Mouse (Mus musculus) embryonic facial prominence, embryonic 15.5 days (tissue): Measurements from ENCODE around the gene Oxa1l. TPM values are rescaled to one million over a fixed set of nuclear protein-coding genes. Genes with fewer than 3 reads are reported as not detected.

Experiments
- ATAC-seq: fragments of 200-750 bp; cut with Nextera tagmentation; 2 replicates; pipeline ENCODE4 v1.8.0; 2017; ENCODE audit warnings: low read depth, moderate TSS enrichment; ENCODE audit not compliant: insufficient number of reproducible peaks, low FRiP score, low TSS enrichment
- H3K27ac ChIP-seq: fragments of 300-500 bp; sonication (generic); replicated peaks from 2 replicates; pipeline ENCODE4 v1.5.1; 2015; ENCODE audit warnings: mild to moderate bottlenecking, inconsistent platforms
- H3K27me3 ChIP-seq: fragments of 300-500 bp; sonication (generic); 2 replicates; pipeline ENCODE4 v1.6.1; 2015; ENCODE audit warnings: inconsistent platforms
- H3K36me3 ChIP-seq: fragments of 300-500 bp; sonication (generic); 2 replicates; pipeline ENCODE4 v1.6.1; 2015; ENCODE audit warnings: mild to moderate bottlenecking, inconsistent platforms
- H3K4me1 ChIP-seq: fragments of 300-500 bp; sonication (generic); 2 replicates; pipeline ENCODE4 v1.6.1; 2015; ENCODE audit warnings: inconsistent platforms
- H3K4me2 ChIP-seq: fragments of 300-500 bp; sonication (generic); replicated peaks from 2 replicates; pipeline ENCODE4 v1.6.1; 2015; ENCODE audit warnings: mild to moderate bottlenecking, inconsistent platforms
- H3K4me3 ChIP-seq: fragments of 300-500 bp; sonication (generic); replicated peaks from 2 replicates; pipeline ENCODE4 v1.5.1; 2015; ENCODE audit warnings: mild to moderate bottlenecking, inconsistent platforms
- H3K9ac ChIP-seq: fragments of 300-500 bp; sonication (generic); 2 replicates; pipeline ENCODE4 v1.6.1; 2015; ENCODE audit warnings: inconsistent platforms
- H3K9me3 ChIP-seq: fragments of 300-500 bp; sonication (generic); replicated peaks from 2 replicates; pipeline ENCODE4 v1.6.1; 2016; ENCODE audit warnings: inconsistent platforms
- WGBS: fragments of 180-500 bp; shearing (Covaris S2); methylation state at CpG from one replicate; pipeline ENCODE4 v1.1.7; 2015; 5-methylcytosine and 5-hydroxymethylcytosine counted together
- polyA plus RNA-seq: library from polyadenylated mRNA; unstranded; fragments of >200 nt; fragmentation: Nextera tagmentation; extraction: Ambion mirVana; gene quantifications from 2 replicates; pipeline ENCODE4 v1.2.1, GENCODE M21; 2015

The Oxa1l gene
- polyA plus RNA-seq, 1 experiment from 2014 or later = 44.4 TPM

- Histone ChIP-seq H3K36me3 (peaks cover 37% of the 10 kb centered on the region), H3K4me3 (no peak overlapping the region), H3K9ac (no peak overlapping the region), H3K9me3 (no peaks in the 10 kb centered on the region), H3K27ac (no peak overlapping the region), H3K27me3 (no peaks in the 10 kb centered on the region), H3K4me2 (no peak overlapping the region), H3K4me1 (no peaks in the 10 kb centered on the region)
- ATAC-seq = no peak
- 88% methylated on average over 9 of the region's 9 CpGs for WGBS
Measured at GRCm38 (mm10) chr14:54372923-54373322, 12.3 kb downstream of the Oxa1l start.

GRCm38 (mm10) chr14:54375916-54376315 lies 15.3 kb downstream of the Oxa1l start:
- 66% methylated on average over 3 of the region's 3 CpGs for WGBS
- Histone ChIP-seq H3K9ac (no peak overlapping the region), H3K36me3 (peaks cover 8% of the 10 kb centered on the region), H3K9me3 (no peaks in the 10 kb centered on the region), H3K27ac (no peak overlapping the region), H3K27me3 (no peaks in the 10 kb centered on the region), H3K4me2 (no peak overlapping the region), H3K4me1 (no peaks in the 10 kb centered on the region), H3K4me3 (no peak overlapping the region)
- no peak for ATAC-seq

- Histone ChIP-seq H3K9ac (no peak overlapping the region), H3K27me3 (no peaks in the 10 kb centered on the region), H3K36me3 (no peaks in the 10 kb centered on the region; the same call in 1 of the 2 replicates), H3K27ac (no peak overlapping the region), H3K4me3 (no peak overlapping the region), H3K4me1 (no peaks in the 10 kb centered on the region), H3K4me2 (no peak overlapping the region), H3K9me3 (no peaks in the 10 kb centered on the region)
- 82% methylated on average over 6 of the region's 6 CpGs for WGBS
- no peak for ATAC-seq
Measured at GRCm38 (mm10) chr14:54377166-54377565, 16.5 kb downstream of the Oxa1l start.

GRCm38 (mm10) chr14:54379571-54379970 lies 18.9 kb downstream of the Oxa1l start:
- ATAC-seq = no peak
- no peaks in the 10 kb centered on the region for H3K4me1 ChIP-seq
- H3K27ac ChIP-seq = no peak overlapping the region
- H3K4me3 ChIP-seq = no peak overlapping the region
- 60% methylated on average over 13 of the region's 13 CpGs for WGBS
- no peaks in the 10 kb centered on the region for H3K27me3 ChIP-seq
- no peak overlapping the region for H3K4me2 ChIP-seq
- no peak overlapping the region for H3K9ac ChIP-seq
- H3K36me3 ChIP-seq = no peaks in the 10 kb centered on the region
- H3K9me3 ChIP-seq = no peaks in the 10 kb centered on the region

- Histone ChIP-seq H3K9ac (no peak overlapping the region), H3K4me2 (no peak overlapping the region), H3K27me3 (no peaks in the 10 kb centered on the region), H3K36me3 (no peaks in the 10 kb centered on the region), H3K9me3 (no peaks in the 10 kb centered on the region), H3K4me3 (no peak overlapping the region), H3K27ac (no peak overlapping the region), H3K4me1 (no peaks in the 10 kb centered on the region)
- no peak for ATAC-seq
- 66% methylated on average over 4 of the region's 4 CpGs for WGBS
Measured at GRCm38 (mm10) chr14:54380616-54381015, 20.0 kb downstream of the Oxa1l start.

- no peak overlapping the region for H3K9ac ChIP-seq
- no peak overlapping the region for H3K4me2 ChIP-seq
- no peaks in the 10 kb centered on the region for H3K27me3 ChIP-seq
- 65% methylated on average over 10 of the region's 10 CpGs for WGBS
- H3K4me1 ChIP-seq = no peaks in the 10 kb centered on the region
- no peak overlapping the region for H3K27ac ChIP-seq
- H3K9me3 ChIP-seq = no peaks in the 10 kb centered on the region
- ATAC-seq = no peak
- no peaks in the 10 kb centered on the region for H3K36me3 ChIP-seq
- no peak overlapping the region for H3K4me3 ChIP-seq
Measured at GRCm38 (mm10) chr14:54381816-54382215, 21.2 kb downstream of the Oxa1l start.

- no peaks in the 10 kb centered on the region for H3K36me3 ChIP-seq
- H3K27ac ChIP-seq = no peak overlapping the region
- no peak overlapping the region for H3K4me3 ChIP-seq
- no peak for ATAC-seq
- H3K9me3 ChIP-seq = no peaks in the 10 kb centered on the region
- no peaks in the 10 kb centered on the region for H3K27me3 ChIP-seq
- H3K9ac ChIP-seq = no peak overlapping the region
- WGBS = 77% methylated on average over 9 of the region's 9 CpGs
- no peaks in the 10 kb centered on the region for H3K4me1 ChIP-seq
- no peak overlapping the region for H3K4me2 ChIP-seq
Measured at GRCm38 (mm10) chr14:54382641-54383040, 22.0 kb downstream of the Oxa1l start.

- no peaks in the 10 kb centered on the region for H3K36me3 ChIP-seq
- no peak overlapping the region for H3K27ac ChIP-seq
- no peaks in the 10 kb centered on the region for H3K4me1 ChIP-seq
- H3K4me3 ChIP-seq = no peak overlapping the region
- H3K27me3 ChIP-seq = no peaks in the 10 kb centered on the region
- H3K9me3 ChIP-seq = no peaks in the 10 kb centered on the region
- ATAC-seq = no peak
- H3K4me2 ChIP-seq = no peak overlapping the region
- H3K9ac ChIP-seq = no peak overlapping the region
- WGBS = 49% methylated on average over 4 of the region's 4 CpGs
Measured at GRCm38 (mm10) chr14:54383355-54383771, 22.7 kb downstream of the Oxa1l start.

GRCm38 (mm10) chr14:54384396-54384795 lies 23.8 kb downstream of the Oxa1l start:
- Histone ChIP-seq H3K4me2 (no peak overlapping the region), H3K27me3 (no peaks in the 10 kb centered on the region), H3K36me3 (no peaks in the 10 kb centered on the region), H3K9me3 (no peaks in the 10 kb centered on the region), H3K9ac (no peak overlapping the region), H3K27ac (no peak overlapping the region), H3K4me3 (no peak overlapping the region), H3K4me1 (no peaks in the 10 kb centered on the region)
- WGBS = 85% methylated on average over 8 of the region's 8 CpGs
- ATAC-seq = no peak

- Histone ChIP-seq H3K9ac (no peak overlapping the region), H3K9me3 (no peaks in the 10 kb centered on the region), H3K27ac (no peak overlapping the region), H3K4me1 (no peaks in the 10 kb centered on the region), H3K27me3 (no peaks in the 10 kb centered on the region), H3K4me3 (no peak overlapping the region), H3K4me2 (no peak overlapping the region), H3K36me3 (no peaks in the 10 kb centered on the region)
- no peak for ATAC-seq
- WGBS = 60% methylated on average over 7 of the region's 7 CpGs
Measured at GRCm38 (mm10) chr14:54385968-54386618, 25.5 kb downstream of the Oxa1l start.

GRCm38 (mm10) chr14:54387546-54387945 lies 26.9 kb downstream of the Oxa1l start:
- ATAC-seq = no peak
- H3K9me3 ChIP-seq = no peaks in the 10 kb centered on the region
- no peaks in the 10 kb centered on the region for H3K4me1 ChIP-seq
- no peaks in the 10 kb centered on the region for H3K27me3 ChIP-seq
- no peaks in the 10 kb centered on the region for H3K36me3 ChIP-seq
- no peak overlapping the region for H3K9ac ChIP-seq
- H3K27ac ChIP-seq = no peak overlapping the region
- WGBS = 80% methylated on average over 6 of the region's 6 CpGs
- H3K4me2 ChIP-seq = no peak overlapping the region
- H3K4me3 ChIP-seq = no peak overlapping the region

GRCm38 (mm10) chr14:54390843-54391242 lies 30.2 kb downstream of the Oxa1l start:
- Histone ChIP-seq H3K27me3 (no peaks in the 10 kb centered on the region), H3K4me1 (no peaks in the 10 kb centered on the region), H3K9me3 (no peaks in the 10 kb centered on the region), H3K4me3 (no peak overlapping the region), H3K36me3 (no peaks in the 10 kb centered on the region), H3K4me2 (no peak overlapping the region), H3K9ac (no peak overlapping the region), H3K27ac (no peak overlapping the region)
- no peak for ATAC-seq
- WGBS = 54% methylated on average over 6 of the region's 6 CpGs
